Mouse (Mus musculus) right cerebral cortex, adult 18-20 months (tissue): ENCODE measurements around the gene Adarb2.

ENCODE experiments used
- DNase-seq: peaks from one replicate; pipeline ENCODE4 v3.0.0; 2022; ENCODE audit warnings: mixed read lengths

The Adarb2 gene

GRCm38 (mm10) chr13:8698451-8698850, 495.8 kb downstream of the Adarb2 start:
- DNase-seq, result no peak

- no peak for DNase-seq
Observed at GRCm38 (mm10) chr13:8699831-8700230, 497.2 kb downstream of the Adarb2 start.

DNA sequence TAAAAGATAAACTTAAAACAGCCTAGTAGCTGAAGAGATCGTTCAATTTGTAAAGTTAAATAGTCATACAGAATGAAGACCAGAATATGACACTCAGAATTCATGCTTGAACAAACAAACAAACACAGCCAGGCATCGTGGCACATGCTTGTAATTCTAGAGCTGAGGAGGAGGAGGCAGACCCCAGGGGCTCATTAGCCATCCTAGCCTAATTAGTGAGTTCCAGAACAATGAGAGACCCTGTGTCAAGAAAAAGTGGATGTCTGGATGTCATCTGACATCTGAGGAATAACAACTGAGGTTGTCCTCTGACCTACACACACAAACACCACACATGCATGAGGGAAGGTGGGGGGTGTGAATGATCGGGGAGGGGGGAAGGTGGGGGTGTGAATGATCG, 498.3 kb downstream of the Adarb2 start:
- no peak for DNase-seq

GRCm38 (mm10) chr13:8705296-8705695, 502.6 kb downstream of the Adarb2 start:
- DNase-seq, result no peak

DNA sequence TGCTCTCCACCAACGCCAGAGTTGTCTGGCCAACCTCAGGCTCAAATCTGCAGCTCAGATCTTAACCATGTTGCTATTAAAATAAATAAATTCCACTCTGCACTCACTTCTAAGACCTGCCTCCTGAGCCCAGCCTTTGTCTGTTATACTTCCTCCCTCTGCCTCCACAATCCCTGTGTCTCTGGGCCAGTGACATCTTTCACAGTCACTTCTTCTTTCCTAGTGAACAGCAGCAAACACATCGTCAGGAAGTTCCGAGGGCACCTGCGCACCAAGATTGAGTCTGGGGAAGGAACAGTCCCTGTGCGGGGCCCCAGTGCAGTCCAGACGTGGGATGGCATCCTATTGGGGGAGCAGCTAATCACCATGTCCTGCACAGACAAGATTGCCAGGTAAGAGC, 510.7 kb downstream of the Adarb2 start:
- no peak for DNase-seq

DNA sequence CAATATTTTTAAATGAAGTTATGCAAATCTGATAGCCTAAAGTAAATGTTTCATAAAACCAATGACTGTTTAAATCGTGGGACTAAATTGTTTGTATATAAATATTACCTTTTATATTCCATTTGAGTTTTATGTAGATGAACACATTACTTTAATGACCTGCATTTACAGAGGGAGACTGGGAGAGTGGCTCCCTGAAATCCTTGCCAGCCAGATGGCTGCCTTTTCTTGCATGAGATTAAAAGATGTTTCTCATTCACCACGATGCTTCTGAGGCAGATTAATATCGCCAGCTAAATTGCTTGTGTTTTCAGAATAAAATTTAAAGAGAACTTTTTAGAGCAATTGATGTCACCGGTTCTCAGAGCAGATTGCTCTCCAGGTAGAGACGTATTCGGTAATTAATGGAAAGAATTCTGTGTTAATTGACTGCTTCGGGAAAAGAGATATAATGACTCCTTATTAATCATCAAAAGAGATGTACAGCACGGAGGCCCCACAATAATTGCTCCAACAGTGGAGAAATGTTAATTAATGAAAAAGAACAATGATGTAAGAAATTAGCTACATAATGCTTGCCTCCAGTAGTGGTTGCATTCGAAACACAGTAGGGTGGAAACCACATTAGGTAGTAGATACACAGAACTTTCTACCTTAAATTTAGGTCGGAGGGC, 527.4 kb downstream of the Adarb2 start:
- DNase-seq, result no peak

GRCm38 (mm10) chr13:8737139-8737865, 534.6 kb downstream of the Adarb2 start:
- no peak for DNase-seq

- DNase-seq, result no peak
Observed at GRCm38 (mm10) chr13:8742792-8743191, 540.1 kb downstream of the Adarb2 start.

GRCm38 (mm10) chr13:8744565-8744964, 541.9 kb downstream of the Adarb2 start:
- peak; percentile 4 for DNase-seq

DNA sequence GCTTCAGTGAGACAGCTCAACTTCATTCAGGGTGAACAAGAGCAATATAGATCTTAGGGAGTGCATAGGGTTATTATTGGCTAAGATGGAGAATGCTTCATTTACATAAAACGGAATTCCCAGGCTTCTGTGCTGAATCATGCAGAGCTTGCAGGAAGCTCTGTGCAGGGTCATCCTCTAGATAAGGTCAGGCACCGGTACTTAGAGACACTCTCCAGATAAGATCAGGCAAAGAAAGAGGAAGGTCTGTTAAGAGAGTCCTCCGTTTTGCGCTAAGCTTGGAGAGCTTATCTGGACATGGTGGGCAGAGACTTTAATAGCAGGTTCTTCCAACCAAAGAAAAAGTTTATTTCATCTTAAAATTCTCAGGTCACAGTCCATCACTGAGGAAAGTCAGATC, 542.9 kb downstream of the Adarb2 start:
- no peak for DNase-seq

DNA sequence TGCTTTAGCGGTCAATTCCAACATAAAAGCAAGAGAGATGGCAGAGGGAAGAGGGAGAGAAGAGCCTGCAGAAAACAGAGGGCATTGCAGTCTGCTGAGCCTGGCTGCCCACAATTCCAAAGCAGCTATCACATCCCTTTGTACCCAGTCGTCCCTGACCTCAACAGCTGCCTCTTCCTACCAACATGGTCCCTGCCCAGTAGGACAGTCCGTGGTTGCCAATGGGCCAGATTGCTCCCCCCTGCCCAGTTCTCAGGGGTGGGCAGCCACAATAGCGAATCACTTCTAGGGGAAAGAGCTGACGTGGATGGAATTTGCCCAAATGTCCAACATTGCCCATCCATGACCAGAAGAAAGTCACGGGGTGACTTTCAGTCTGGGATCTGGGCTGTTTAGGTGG, 546.8 kb downstream of the Adarb2 start:
- no peak for DNase-seq

DNA sequence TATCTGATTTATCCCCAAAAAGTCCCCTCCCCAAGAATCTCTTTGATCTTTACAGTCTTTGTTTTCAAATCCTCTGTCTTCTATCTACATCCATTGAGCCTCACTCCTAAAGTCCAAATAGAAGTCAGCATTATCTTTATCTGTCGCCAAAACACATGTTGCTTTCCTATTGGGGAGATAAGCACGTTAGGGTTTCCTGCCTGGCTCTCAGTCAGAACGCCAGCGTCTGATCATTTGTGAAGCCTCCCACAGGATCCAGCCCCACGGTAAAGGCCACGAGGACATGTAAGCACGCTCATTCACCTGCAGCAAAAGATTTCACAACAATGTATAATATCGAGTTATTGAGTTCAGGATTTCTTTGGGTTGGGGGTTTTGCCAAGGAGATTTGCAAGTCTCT, 558.3 kb downstream of the Adarb2 start:
- DNase-seq, result no peak

- DNase-seq, result no peak
Observed at GRCm38 (mm10) chr13:8769654-8770227, 567.1 kb downstream of the Adarb2 start.

DNA sequence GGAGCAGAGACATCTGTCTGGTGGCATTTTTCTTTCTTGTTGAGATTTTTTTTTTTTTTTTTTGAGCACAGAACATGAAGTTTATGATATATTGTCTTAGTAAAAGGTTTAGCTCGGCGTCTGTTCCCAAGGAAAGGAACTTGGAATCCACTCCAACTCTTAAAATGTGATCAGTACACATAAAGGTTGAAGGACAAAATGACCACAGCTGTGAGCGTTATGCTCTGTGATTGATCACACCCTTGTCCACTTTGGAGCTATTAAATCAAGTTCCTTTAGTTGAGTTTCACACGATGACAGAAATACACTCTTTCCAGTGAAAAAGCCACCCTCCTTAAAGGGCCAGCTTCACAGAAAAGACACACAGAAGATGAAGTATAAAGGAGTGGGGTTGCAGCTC, 568.0 kb downstream of the Adarb2 start:
- no peak for DNase-seq

DNA sequence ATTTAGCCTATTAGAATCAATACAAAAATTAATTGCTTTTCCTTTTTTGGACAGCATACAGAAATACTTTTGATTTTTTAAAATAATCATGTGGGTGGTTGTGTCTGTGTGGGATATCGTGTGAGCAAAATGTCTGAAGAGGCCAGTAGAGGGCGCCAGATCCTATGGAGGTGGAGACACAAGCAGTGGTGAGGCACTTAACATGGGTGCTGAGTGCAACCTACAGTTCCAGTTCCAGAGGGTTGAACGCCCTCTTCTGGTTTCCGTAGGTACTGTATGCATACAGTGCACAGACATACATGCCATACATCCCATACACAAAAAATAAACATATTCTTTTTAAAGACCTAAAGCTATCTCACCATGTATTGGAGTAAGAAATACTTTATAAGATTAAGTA, 577.8 kb downstream of the Adarb2 start:
- peak; percentile 36 for DNase-seq

DNA sequence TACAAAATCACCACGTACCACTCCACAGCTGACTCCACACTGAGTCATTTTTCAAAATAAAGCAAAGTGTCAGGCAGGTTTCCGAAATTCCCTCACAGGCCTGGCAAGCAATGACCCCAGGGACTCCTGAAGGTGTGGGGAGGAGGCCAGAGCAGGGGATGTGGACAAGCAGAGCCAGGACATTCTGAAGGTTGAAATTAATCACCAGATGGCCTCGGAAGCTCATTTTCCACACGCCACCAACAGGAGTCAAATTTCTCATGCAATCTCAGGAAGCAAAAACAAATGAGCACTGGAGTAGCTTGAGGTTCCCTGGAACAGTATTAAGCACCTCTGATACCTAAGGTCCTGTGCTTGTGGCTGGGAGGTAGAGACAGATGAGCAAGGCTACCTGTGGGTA, 580.0 kb downstream of the Adarb2 start:
- DNase-seq, result no peak

- no peak for DNase-seq
Observed at GRCm38 (mm10) chr13:8783686-8784307, 581.1 kb downstream of the Adarb2 start.

- no peak for DNase-seq
Observed at GRCm38 (mm10) chr13:8784308-8785061, 581.8 kb downstream of the Adarb2 start.

GRCm38 (mm10) chr13:8785185-8785584, 582.5 kb downstream of the Adarb2 start:
- peak; percentile 63 for DNase-seq

- no peak for DNase-seq
Observed at GRCm38 (mm10) chr13:8793217-8793616, 590.6 kb downstream of the Adarb2 start.

DNA sequence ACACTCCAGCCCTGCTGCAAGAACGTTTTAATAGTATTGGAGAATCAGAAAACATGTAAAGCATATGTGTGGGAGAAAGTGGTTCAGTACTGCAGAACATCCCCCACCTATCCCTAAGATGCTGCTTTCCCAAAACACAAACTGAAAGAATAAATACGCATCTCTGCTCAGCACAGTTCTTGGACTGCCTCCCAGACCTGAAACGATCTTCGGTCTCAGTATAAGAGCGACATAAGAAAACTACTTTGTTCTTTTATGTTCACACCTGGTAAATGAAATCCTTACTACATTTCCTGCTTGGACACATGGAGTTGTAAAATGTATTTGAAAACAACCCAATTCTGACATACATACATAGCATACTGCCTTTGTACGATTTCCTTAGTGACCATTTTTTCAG, 597.9 kb downstream of the Adarb2 start:
- DNase-seq, result no peak

DNA sequence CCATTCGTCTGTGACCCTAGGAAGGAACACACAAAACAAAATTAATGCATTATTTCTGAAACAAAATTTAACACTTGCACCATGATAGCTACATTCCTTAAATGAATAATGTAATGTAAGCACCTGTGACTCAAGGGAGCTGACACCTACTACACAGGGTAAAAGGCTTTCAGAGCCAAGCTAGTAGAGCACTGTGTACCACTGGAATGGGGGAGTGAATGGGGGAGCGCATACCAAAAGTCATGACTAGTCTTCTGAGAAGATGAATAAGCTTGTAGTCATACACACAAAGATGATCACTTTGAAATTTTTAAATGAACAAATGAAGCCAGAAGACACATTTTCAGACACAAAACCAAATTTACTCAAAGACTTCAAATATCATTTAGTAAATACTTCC, 603.3 kb downstream of the Adarb2 start:
- no peak for DNase-seq
